Mouse (Mus musculus): ENCODE measurements around the gene Pax3.

Pax3 gene

DNA sequence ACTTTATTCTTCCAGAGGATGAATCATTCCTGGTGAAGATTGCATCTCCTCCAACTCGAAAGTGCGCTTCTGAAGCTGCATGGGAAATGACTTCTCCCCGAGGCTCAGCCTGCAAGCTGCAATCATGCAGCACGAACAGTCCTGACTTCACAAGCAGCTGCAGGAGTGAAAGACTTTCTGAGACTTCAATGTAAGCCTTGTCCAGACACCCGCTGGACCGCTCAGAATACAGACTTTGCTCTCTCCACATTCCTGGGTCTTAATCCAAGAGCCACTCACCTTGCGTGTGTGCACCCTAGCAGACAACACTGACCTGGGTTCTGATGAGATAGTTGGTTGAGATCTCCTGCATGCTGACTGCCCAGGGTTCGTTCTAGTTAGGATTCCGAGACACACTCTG, 26.2 kb downstream of the Pax3 start:
- no peak for DNase-seq

DNA sequence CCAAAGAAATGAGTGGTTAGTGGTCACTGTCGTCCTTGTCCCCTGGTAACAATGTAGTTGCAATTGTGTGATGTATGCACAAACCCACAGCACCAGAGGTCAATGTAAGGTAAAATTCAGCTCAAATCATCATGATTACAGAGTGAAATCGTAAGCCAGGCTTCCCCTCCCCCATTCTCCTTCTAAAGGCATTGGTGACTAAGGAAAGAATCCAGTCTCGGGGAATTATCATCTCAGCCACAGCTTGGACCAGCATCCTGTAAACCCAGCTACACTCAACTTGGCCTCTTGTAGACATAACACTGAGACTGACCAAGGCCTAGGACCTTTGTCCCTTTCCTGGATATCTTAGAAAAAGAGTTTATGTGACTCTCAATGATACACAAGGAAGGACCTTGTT, 28.1 kb downstream of the Pax3 start:
- DNase-seq = no peak

DNA sequence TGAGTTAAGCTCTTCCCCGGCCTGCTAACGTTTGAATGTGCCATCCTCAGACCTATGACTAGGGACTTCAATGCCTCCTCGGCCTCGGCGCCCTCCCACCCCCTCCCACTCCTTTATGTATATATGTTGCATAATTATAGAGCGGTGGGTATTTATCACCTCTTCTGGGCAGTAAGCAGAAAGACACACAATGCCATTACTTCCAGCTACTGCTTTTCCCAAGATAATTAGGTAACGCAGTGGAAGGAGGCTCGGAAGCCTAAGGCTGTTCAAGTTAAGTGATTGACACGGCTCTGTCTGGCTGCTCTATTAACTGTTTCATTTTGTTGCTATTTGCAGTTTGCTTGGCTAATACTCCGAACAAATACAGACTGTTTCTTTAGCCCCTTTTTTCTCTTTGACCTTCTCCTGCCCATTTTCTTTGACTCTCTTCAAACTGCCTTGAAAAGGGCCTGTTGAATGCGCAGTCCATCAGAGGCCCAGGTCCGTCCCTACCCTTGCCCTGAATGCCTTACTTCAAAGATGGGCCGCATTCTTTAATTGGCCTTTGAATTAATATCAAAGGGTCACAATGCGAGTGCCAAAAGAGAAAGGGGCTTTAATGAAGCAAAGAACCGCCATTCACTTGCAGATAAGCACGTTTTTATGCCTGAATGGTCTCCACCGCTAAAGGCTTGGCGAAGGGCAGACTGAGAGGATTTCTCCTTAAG, 29.2 kb downstream of the Pax3 start:
- DNase-seq = no peak

DNA sequence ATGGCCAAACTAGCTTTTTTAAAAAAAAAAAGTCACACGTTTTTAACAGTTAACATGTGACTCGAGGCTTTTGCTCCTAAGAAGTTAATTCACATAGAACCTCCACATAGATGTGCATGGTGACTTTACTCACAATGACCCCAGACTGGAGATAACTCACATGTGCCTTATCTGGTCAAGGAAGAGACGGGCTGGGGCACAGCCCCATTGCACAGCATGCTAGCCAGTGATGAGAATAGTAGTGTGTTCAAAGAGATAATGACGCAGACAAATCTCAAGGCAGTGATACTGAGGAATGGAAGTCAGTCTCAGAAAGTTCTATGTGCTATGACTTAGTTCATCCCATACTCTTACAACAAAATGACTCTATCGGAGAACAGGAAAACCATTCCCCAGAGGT, 35.2 kb downstream of the Pax3 start:
- no peak for DNase-seq

DNA sequence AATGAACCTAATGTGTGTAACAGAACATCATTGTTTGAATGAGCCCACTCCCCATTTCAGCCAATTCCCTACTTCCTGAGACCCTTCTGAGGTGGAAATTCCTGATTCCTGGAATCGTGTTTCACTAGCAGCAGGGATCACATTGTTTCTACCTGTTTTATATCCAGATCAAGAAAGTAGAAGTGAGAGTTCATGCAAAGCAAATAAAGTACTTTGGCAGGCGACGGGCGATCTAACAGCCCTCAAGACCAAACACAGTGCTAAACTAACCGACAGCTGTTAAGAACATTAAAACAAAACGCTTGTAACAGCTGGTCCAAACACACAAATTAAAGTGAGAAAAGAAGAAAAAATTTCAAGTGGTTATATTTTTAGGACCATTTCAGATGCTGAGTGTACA, 39.0 kb downstream of the Pax3 start:
- no peak for DNase-seq

DNA sequence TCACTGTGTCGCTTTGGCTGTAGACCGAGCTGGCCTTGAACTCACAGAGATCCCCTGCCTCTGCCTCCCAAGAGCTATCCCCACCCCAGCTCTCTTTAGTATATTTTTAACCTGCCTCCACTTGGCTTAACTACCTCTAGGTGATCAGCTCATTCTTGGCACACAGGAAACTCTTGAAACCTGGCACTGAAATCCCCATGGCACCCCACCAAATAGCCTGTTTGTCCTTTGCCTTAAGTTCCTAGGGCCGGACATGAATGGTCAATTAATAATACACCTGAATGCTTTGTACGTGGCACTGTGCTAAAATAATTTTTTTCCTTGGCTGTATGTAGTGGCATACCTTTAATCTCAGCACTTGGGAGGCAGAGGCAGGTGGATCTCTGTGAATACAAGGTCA, 41.1 kb downstream of the Pax3 start:
- no peak for DNase-seq

DNA sequence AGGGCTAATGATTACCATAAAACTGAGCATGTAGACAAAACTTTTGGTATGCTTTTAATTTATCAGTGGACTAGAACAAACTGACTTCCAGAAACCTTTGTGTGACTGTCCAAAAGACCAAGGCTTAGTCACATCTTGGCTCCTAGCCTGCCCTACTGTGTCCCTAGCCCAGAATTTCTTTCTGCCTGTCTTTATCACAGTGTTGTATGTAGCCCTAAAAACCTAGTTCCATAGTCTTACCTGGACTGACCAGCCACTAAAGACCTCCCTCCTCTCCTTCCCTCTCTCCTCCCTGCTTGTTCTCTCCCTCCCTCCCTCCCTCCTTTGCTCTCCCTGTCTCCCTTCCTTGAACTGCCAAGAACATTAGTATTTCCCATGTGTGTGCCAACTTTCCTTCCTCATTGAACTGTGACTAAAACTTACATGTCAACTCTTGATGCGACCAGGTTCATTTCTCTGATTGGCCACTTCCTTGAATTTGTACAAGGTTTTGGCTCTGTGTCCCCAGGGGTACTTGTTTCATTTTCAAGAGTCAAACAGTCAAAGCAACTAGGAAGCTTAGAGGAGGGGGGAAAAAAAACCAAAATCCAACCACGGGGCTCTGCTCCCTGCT, 48.8 kb downstream of the Pax3 start:
- no peak for DNase-seq

DNA sequence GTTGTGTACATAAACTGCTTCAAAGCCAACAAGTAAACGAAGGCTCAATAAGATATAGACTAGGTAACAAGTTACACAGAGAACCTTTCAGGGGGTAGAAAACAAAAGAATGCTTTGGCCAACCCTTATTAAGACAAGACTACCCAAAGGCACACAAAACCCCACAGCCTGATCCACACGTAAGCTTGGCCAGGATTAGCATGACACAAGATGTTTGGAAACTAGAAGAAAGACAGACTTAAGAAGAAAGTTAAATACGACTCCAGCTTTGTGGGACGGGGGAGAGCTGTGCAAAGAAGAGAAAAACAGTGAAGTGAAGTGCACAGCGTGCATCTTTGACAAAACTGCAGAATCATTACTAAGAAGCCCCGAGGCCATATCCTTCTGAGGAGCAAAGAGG, 53.5 kb downstream of the Pax3 start:
- DNase-seq = no peak

DNA sequence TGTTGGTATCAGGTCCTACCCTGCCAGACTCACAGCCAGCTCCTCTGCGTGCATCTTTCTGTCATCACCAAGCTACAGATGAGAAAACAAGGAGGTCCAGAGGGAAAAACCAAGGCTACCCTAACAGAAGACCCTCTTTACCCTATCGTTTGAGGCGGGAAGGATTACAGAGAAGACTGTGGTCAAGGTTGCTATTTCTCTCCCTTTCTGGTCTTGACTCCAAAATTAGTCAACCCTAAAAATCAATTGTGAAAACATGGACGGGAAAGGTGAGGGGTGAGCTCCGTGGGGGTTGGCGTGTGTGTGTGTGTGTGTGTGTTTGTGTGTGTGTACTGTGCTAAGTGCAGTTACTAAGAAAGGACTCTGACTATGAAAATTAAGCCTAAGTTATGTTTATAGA, 54.0 kb downstream of the Pax3 start:
- DNase-seq = no peak

DNA sequence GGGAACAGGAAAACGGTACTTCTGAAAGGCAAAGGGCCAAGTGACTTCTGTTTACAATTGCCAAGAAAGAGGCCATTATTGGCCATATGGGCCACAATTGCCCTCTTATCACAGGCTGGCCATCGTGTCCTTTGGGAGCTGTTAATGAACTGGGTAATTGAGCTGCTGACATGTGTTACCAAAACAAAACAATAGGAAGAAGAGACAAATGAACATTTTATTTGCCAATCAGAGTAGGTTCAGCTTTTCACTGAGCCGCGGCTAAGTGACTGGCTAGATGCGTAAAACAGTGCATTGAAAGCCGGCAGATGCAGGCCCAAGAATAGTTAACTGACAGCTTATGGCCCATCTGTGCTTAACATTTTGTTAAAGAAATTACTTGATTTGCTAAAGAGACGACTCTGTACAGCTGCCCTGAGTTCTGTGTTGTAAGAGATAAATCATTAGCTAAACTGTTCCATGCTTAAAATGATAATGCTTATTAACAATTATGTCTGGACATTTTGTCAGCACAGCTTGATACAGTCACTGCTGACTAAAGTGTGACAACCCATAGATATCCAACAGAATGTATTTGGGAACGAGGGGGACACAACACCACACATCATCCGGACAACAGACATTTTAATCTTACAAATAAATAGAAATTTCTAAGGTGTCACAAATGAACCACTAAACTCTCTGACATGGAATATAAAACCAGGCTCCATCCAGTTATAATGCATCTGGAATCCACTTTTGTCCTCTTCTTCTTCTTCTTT, 55.0 kb downstream of the Pax3 start:
- no peak for DNase-seq

DNA sequence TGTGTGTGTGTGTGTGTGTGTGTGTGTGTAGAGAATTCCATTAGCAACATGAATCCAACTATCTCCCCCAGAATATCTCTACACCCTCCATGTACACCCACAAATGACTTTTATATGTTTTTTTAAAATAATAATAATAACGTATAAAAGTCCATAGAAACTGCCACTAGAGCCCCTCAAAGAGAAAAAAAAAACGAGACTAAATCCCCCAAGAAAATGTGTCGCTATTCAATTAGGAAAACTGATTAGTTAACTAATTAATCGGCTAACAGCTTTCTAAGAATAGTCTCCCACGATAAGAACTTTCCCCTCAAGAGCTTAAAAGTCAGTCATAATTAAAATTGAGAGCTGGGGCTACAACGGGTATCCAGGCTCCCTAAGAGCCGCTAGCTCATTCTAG, 55.6 kb downstream of the Pax3 start:
- no peak for DNase-seq

DNA sequence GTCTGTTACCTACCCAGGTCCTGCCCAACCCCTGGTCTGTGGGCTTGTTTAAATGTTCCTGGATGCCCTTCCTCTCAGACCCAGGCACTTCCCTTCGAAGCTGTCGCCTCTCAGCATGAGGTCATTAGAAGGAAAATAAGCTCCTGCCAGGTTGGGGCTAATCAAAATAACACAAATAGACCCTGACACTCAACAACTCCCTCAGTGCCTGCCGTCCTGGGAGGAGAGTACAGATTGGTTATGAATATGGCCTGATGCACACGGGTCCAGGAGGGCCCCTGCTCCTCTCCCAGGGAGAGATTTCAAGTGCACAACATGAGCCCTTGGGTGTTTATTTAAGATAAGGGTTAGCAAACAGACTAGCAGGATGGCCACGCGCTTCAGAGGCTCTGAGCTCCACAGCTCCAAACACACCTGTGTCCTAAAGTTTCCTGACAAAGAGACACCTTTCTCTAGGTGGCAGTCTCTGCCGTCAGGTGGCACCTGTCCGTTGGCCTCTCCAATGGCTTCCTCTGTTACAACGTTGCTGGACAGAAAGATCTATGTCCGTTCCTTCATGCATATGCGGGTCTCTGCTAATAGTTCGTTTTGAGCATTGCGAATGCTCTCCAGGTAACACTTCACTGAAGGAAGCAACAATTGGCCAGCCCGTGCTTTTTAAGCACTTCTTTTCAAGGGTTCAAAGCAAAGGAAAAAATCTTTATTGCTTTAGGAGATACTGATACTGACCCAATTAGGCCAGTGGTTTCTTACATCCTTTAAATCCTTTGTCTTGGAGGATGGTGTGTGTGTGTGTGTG, 56.2 kb downstream of the Pax3 start:
- no peak for DNase-seq

DNA sequence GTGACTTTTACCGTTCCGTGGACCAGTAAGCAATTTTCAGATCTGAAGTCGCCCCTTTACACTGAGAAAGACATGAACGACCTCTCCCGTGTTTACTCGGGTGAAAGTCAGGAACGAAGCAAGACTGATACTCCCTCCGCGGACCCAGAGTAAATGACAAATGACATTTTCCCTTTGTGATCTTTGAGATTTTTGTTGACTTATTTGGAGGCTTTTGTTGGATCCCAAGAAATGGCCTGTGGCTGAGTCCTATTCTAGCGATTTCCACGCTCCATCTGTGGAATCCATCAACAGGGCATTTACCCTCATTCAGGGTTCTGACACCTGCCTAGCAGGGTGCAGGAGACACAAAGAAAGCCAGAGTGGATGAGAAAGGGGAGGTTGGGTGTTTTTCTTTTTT, 57.6 kb downstream of the Pax3 start:
- no peak for DNase-seq

DNA sequence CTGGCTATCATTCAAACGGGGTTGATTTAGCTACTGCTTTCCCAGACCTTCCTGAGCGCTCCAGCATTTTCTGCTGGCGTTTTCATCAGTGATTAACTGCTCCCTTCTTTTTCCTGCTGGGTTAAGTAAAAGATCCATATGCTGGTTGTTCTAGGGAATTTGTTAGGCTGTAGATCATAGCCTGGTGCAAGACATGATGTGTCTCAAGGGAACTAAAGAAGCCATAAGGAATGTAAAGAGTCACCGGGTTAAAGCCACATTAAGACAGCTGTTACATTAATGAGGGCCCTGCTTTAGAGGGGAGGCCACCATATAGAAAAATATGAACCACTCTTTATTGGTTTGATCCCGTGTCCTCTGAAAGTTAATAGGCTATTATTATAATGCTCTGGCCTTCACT, 67.7 kb downstream of the Pax3 start:
- DNase-seq = no peak

DNA sequence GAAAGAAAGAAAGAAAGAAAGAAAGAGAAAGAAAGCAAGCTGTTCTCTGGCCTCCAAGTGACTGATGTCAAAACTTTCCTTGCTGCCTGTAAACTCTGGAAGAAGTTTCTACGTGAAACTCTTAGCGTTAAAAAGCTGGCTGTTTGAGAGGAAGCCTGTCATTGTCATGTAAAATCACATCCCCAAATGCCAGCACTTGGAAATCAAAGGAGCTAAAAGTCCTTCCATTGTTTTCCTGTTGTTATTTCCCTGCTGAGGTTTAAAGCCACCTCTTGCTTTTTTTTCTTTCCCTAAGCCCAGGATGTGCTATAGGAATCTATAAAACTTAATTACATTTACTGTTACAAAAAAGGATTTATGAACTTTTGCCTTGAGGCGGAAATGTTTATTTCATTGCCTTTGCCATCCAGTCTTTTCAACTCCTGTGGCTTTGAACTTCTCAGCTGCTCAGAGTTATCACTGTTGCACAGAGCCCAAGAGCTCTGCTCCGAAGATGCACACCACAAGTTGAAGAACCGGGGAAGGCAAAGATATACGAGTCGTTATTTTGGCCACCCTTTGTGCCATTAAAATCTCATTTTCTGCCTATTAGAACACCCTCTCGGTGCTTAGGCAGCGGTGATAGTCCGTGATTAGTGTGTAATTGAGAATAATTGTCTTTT, 76.9 kb downstream of the Pax3 start:
- DNase-seq = no peak

DNA sequence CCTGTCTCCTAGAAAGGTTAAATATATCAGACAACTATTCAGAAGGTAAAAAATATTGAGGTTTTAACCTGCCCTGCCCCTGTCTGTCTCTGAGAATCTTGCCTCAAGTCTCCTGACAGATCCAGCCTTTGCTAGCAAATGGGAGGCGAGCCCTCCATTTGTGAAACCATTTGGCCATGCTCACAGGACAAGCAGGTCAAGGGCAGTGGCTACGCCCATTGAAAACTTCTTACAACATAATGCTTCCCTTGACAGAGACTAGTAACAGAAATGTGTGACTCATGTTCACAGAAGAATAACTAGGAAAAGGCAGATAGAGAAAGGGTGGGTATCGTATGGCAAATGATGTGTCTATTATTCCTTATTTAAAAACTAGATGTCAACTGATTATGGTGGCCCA, 80.9 kb downstream of the Pax3 start:
- DNase-seq = no peak

DNA sequence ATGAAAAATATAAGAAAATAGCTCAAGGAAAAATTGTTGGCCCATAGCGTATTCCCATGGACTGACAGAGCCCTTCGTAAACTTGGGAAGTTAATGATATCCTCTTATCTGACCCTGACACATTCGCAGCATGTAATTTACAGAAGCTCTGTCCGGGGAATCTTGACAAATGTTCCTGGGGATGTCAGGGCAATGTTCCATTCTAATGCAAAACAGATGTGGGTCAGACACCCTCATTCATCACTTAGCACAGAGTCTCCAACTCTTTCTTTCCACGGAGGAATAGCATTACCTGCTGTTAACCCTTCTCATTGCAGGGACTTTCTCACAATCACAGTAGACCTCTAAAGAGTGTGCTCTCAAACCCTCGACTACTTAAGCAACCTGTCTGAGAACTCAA, 86.6 kb downstream of the Pax3 start:
- no peak for DNase-seq

DNA sequence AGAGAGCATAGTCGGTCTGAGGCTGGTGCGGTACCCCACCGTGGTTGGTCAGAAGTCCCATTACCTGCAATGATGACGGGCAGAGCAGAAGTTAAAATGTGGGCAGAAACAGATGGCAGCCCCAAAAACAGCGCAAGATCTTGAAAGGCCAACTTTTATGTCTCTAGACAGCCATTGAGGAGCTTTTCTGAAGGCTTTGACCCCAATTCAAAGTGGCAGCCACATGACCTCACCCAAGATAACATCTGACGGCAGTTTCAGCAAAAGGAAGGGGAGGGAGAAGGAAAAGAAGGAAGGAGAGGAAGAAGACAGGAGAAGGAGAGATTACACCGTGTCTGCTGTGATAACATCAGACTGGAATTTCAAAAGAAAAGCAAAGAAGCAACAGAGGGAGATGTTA, 93.4 kb downstream of the Pax3 start:
- no peak for DNase-seq

DNA sequence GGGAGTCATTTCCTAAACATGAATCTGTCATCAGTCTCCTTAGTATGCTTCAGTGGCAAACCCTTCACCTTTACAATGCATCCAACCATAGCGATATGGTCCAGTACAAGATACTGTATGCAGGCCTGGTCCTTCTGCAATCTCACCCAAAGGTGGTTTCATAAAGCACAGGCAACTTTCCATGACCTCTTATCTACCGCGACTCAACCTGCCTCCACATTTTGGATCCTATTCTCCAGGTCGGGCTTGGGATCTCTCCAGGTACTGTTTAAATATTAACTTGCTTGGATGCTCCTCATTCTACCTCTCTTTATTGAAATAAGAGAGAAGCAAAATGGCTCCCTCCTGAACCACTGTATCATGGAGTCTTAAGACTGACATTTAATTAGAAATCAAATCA, 103.3 kb downstream of the Pax3 start:
- no peak for DNase-seq

DNA sequence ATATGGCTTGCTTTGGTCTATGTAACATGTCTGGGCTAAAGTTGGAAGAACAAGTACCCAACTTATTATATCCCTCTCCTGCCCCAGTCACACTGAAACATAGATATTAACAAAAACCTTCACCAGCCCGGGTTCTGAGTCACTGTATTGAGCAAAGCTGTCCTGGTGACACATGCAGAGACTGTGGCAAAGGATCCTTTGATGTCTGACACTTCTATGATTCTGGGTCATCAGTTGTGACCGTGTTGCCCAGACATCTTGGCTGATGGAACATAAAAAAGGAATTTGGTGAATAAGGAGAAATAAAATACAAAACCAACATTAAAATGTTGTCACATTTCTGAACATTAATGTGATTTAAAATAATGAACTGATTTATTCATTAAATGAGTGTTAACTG, 108.3 kb downstream of the Pax3 start:
- DNase-seq = no peak

DNA sequence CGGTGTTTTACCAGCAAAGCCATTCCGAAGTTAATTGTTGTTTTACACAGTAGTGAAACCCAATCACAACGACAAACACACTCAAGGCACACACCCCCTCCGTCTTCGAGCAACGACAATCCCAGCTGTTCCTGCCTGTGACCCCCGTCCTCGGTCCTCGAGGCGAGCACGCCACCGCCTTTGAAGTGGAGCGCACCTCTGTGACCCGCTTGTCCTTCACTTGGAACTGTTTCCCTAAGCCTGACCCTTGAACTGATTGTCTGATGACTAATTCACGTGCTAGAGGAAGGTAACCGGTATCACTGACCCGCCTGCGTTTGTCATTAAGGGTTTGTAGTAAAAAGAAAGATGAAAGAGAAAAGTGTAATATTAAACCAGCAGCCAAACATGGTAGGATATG, 115.2 kb downstream of the Pax3 start:
- DNase-seq = no peak

DNA sequence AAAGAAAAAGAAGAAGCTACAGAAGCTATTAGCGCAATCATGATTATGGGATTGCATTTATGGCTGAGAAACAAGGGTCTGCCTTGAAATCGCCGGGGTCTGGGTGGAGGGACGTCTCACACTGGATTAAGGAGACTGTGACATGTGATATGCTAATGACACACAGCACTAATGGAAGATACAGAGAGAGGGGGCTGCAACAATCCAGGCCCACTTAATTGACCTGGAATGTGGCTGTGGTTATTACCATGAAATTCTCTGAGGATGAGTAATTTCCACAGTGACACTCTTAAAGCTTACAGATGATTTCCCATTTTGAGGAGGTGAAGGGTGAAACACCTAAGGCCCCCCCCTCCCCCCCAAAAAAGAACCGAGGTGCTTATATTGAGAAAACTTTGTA, 136.1 kb downstream of the Pax3 start:
- DNase-seq = no peak

DNA sequence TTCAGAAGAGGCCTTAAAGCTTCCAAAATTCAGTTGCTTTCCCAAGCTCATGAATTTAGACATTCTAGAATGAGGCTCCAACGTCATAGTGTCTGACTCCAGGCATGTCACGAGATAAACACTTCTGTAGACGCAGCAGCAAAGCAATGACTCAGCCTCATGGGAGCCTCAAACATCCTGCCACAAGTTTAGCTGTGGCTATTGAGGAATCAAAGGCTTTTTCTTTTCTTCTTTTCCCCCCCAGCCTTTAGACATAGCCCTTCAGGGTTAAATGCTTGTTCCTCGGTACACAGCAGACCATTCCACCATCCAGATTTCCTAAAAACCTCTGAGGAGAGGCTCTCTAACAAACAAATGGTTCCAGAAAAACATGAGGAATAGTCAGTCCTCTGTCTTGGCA, 139.0 kb downstream of the Pax3 start:
- no peak for DNase-seq
